ENCODE assay signal across 8 mouse cellular contexts in genomic region chrX:73654177-73654576, GRCm38 (mm10). TPM values are rescaled to one million over a fixed set of nuclear protein-coding genes. Genes with fewer than 3 reads are reported as not detected.
DNase-seq lines count a peak whose midpoint lies in the region; ATAC-seq lines count a peak whose summit lies in the region.

No protein-coding gene starts in this region.

- peak; percentile 70 to 78; a peak in 2 of 4 replicates for ATAC-seq in hematopoietic stem cell, adult 5-6 weeks (replicated peaks in 1 of 2; ENCODE audit: insufficient read depth in 1 of 2, low FRiP score in 2 of 2, low TSS enrichment in 1 of 2, low read depth in 1 of 2, poor library complexity in 2 of 2, severe bottlenecking in 2 of 2)

- peak; percentile 38 to 60 for DNase-seq in frontal cortex, adult 2 months (ENCODE audit: extremely low spot score in 1 of 2, low spot score in 1 of 2)
- DNase-seq in frontal cortex, postnatal 14 days (ENCODE audit: low spot score in 2 of 2): no peak
- DNase-seq in adrenal gland, adult 2 months: peak; percentile 53
- peak; percentile 47 for DNase-seq in embryo, embryonic 11.5 days (ENCODE audit: low read depth, low spot score)
- peak; percentile 47 to 87 for DNase-seq in kidney, postnatal 36 days
- DNase-seq in mesoderm, embryonic 11.5 days (ENCODE audit: low read depth, low spot score): peak; percentile 69
- peak; percentile 16 to 59 for DNase-seq in spleen, postnatal 36 days (ENCODE audit: low spot score in 2 of 2)

RNA-seq across cellular contexts. Expression of gene Pnck, which starts 5.7 kb away (rescaled TPM):
- polyA plus RNA-seq in frontal cortex, adult 2 months (2012; rRNA removed): 94.2 and 126 TPM in 2 replicates
- total RNA-seq in adrenal gland, adult 2 months (2021): 1 to 10 TPM; 6.1 to 7.1 TPM
- 6.3 and 10.9 TPM in 2 replicates for polyA plus RNA-seq in adrenal gland, adult 2 months (2012; rRNA removed)
- 5.1 and 6.1 TPM in 2 replicates for total RNA-seq in hematopoietic stem cell, adult 5-6 weeks (2017)

RNA-seq across cellular contexts. Expression of gene Dusp9, which starts 15.0 kb away (rescaled TPM):
- polyA plus RNA-seq in frontal cortex, adult 2 months (2012; rRNA removed): 1.0 and 1.8 TPM in 2 replicates
- under 1 TPM; 0.26 to 0.66 TPM for total RNA-seq in adrenal gland, adult 2 months (2021)
- polyA plus RNA-seq in adrenal gland, adult 2 months (2012; rRNA removed): 0.33 and 0.40 TPM in 2 replicates
- total RNA-seq in hematopoietic stem cell, adult 5-6 weeks (2017): 0.35 and 1.5 TPM in 2 replicates

RNA-seq across cellular contexts. Expression of gene Slc6a8, which starts 18.8 kb away (rescaled TPM):
- 116 TPM in 2 replicates for polyA plus RNA-seq in frontal cortex, adult 2 months (2012; rRNA removed)
- total RNA-seq in adrenal gland, adult 2 months (2021): 100 to 1,000 TPM in 1 of 2 experiments, 10 to 100 TPM in 1; 73.8 to 137 TPM
- polyA plus RNA-seq in adrenal gland, adult 2 months (2012; rRNA removed): 82.6 and 101 TPM in 2 replicates
- total RNA-seq in hematopoietic stem cell, adult 5-6 weeks (2017): 0.94 TPM in 1 of 2 replicates, not detected in the other

Comparison
In these comparisons a context has a peak if more than half of its experiments do, and no peak if none do; other contexts are left out.
1. DNase-seq: peak in frontal cortex, adult 2 months (2 of 2), adrenal gland, adult 2 months (single experiment), embryo, embryonic 11.5 days (single experiment), kidney, postnatal 36 days (2 of 2), mesoderm, embryonic 11.5 days (single experiment) and spleen, postnatal 36 days (2 of 2); none in frontal cortex, postnatal 14 days (0 of 2).
2. RNA of gene Slc6a8, which starts 18.8 kb away (total RNA-seq): 73.8 to 137 TPM in adrenal gland, adult 2 months; 0.94 TPM in hematopoietic stem cell, adult 5-6 weeks; every median in the first group is over 10 times any median in the second.